Mouse (Mus musculus) spleen, adult 2 months (tissue): ENCODE measurements at regions not wholly inside any gene's neighbourhood (a gene's known extent, or its start where the extent isn't known, plus 50 kb on each side); places are given as distances from the start of the nearest gene placed in this dataset.

Experiments used
- DNase-seq, 2 experiments: peaks; one replicate each; pipeline versions ENCODE4 v3.0.0 to v3.0.0-alpha.2; 2012 to 2021; ENCODE audit warnings: low spot score in 2 of 2, low read depth in 1 of 2
- H3K27ac ChIP-seq: fragments of 200-500 bp; 2 replicates; pipeline ENCODE4 v1.5.1; 2012; ENCODE audit warnings: low read length, inconsistent platforms; ENCODE audit not compliant: insufficient read depth
- H3K27me3 ChIP-seq: fragments of 200-500 bp; 2 replicates; pipeline ENCODE4 v1.6.1; 2012; ENCODE audit warnings: mild to moderate bottlenecking, moderate library complexity, low read length, inconsistent platforms; ENCODE audit not compliant: control insufficient read depth, insufficient read depth
- H3K36me3 ChIP-seq: fragments of 200-500 bp; 2 replicates; pipeline ENCODE4 v1.6.1; 2012; ENCODE audit warnings: mild to moderate bottlenecking, low read length, inconsistent platforms; ENCODE audit not compliant: control insufficient read depth, insufficient read depth
- H3K4me1 ChIP-seq: fragments of 200-500 bp; 2 replicates; pipeline ENCODE4 v1.6.1; 2011; ENCODE audit warnings: inconsistent platforms; ENCODE audit not compliant: control insufficient read depth, insufficient read depth, insufficient read length
- H3K4me3 ChIP-seq: fragments of 200-500 bp; 2 replicates; pipeline ENCODE4 v1.5.1; 2011; ENCODE audit warnings: mild to moderate bottlenecking, inconsistent platforms; ENCODE audit not compliant: insufficient read depth, insufficient read length; ENCODE audit errors: extremely low read depth
- CTCF ChIP-seq: fragments of 200-500 bp; IDR thresholded peaks from 2 replicates; pipeline ENCODE4 v1.5.1; 2011; ENCODE audit warnings: mild to moderate bottlenecking, inconsistent platforms; ENCODE audit not compliant: insufficient read depth, insufficient read length, insufficient replicate concordance; ENCODE audit errors: extremely low read depth
- POLR2A ChIP-seq: fragments of 200-500 bp; IDR thresholded peaks from 2 replicates; pipeline ENCODE4 v1.6.1; 2011; ENCODE audit warnings: low read depth, low read length, inconsistent platforms
- WGBS: fragments of 180-500 bp; shearing (Covaris S2); methylation state at CpG from one replicate; pipeline ENCODE4 v1.1.7; 2018; 5-methylcytosine and 5-hydroxymethylcytosine counted together

DNA sequence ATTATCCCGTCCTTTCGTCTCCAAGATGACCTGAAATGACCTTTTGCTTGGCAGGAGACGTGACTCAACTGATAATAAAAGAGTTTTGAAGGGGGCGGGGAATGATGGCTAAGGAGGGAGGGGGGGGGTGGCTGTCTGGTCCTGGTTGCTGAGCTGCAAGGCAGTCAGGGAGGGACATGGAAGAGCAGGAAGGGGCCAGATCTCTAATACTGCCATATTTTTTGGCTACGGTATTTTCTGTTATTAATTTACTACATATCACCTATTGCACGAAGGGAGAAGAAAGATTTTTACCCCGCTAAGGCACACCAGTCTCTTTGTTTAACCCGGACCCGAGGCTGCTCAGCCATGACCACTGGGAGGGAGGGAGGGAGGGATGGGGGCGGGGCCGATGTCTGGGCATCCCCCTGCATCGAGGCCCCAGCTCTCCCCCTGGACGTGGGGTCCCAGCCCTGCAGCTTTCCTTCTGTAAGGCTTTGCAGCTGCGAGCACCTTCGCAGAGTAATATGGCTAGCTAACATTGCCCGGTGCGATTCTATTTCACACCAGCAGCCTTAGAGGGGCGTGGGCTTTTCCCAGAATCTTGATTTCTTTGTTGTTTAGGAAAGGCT is 111.8 kb upstream of the Ubash3b start:
- WGBS = 3% methylated on average over 18 of the region's 18 CpGs
- Histone ChIP-seq H3K4me1 (no peaks in the 10 kb centered on the region), H3K36me3 (no peaks in the 10 kb centered on the region), H3K4me3 (no peak overlapping the region), H3K27me3 (no peaks in the 10 kb centered on the region; the same call in 1 of the 2 replicates), H3K27ac (no peak overlapping the region)
- DNase-seq = no peak
- no peak for TF ChIP-seq POLR2A

DNA sequence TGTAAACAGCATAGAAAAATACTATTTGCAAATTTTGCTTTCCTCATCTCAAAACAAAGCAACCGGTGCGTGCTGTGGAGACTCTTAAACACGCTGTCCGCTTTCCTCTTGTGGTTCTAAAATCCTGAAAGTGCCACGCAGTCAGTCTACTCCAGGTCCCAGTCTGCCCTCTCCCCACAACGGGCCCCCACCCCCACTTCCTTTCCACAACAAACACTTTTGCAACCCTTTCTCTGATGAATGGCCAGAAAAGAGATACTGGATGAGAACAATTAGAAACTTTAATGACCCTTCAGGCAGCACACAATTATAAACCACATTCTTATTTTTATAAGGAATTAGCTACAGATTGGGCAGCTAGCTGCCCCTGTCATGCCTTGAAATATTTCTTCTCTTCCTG is 111.1 kb upstream of the Ubash3b start:
- no peak overlapping the region for H3K27ac ChIP-seq
- no peaks in the 10 kb centered on the region; the same call in 1 of the 2 replicates for H3K27me3 ChIP-seq
- no peak for DNase-seq
- H3K36me3 ChIP-seq = no peaks in the 10 kb centered on the region
- no peaks in the 10 kb centered on the region for H3K4me1 ChIP-seq
- TF ChIP-seq POLR2A = no peak
- 8% methylated on average over 6 of the region's 6 CpGs for WGBS
- no peak overlapping the region for H3K4me3 ChIP-seq

DNA sequence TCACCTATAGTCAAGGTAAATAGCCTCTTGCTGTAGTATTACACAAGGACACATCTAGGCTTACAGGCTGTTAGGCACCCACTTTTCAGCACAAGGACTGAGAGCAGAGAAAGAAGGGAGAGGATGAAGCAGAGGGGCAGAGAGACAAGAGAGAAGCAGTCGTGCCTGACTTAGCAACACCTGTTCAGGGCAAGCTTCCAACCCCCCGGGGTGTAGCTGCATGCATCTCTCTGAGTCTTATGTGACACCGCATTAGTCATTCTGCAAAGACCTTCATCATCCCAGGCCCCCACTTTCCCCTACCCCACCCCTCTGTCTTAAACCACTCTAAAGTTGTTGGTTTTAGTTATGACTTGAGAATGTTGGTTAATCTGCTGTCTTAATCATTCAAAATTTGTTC is 106.6 kb upstream of the Ubash3b start:
- Histone ChIP-seq H3K36me3 (no peaks in the 10 kb centered on the region), H3K4me3 (no peak overlapping the region), H3K4me1 (no peaks in the 10 kb centered on the region), H3K27ac (no peak overlapping the region), H3K27me3 (no peaks in the 10 kb centered on the region)
- 56% methylated on average over 3 of the region's 3 CpGs for WGBS
- no peak for DNase-seq
- TF ChIP-seq POLR2A (no peak), CTCF (no peak)

DNA sequence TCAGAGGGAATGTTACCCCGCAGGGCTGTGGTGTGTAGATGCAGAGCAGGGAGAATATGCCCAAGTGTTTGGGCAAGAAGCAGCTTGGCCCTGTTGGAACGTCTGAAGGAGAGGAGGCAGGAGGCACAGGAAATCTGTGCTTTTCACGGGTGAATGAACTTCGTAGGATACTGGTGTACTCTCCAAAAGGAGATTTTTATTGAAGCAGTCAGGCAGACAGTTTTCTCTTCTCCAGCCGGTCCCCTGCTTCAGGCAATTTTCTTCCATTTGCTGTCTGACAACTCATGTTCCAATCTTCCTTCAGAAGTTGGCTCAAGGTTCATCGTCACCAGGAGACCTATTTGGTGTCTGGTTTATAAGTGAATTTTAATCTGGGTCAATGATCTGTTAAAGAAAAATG is 103.0 kb upstream of the Ubash3b start:
- 72% methylated on average over 6 of the region's 6 CpGs for WGBS
- no peak for DNase-seq
- no peaks in the 10 kb centered on the region for H3K36me3 ChIP-seq
- no peaks in the 10 kb centered on the region for H3K4me1 ChIP-seq
- H3K27ac ChIP-seq = no peak overlapping the region
- TF ChIP-seq POLR2A (no peak), CTCF (no peak)
- no peak overlapping the region for H3K4me3 ChIP-seq
- no peaks in the 10 kb centered on the region for H3K27me3 ChIP-seq

DNA sequence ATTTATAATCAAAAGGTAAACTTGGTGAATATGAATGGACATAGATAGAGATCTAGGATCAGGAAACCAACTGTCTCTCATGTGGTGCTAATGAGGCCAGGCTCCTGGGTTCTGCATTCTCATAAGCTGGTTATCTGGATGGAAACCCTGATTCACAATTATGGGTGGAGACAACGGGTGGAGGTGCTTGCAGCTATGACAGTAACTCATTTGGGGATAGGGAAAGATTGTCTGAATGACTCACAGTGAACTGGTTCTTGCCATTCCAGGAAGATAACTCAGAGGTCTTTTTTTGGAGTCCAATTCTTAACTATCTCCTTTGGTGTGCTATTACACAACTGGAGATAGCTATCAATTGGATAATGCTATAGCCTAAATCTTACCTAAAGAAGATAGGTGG is 95.7 kb upstream of the Ubash3b start:
- no peaks in the 10 kb centered on the region for H3K4me1 ChIP-seq
- no peak for TF ChIP-seq POLR2A
- no peak for TF ChIP-seq CTCF
- DNase-seq = no peak
- H3K27ac ChIP-seq = no peak overlapping the region
- WGBS = 79% methylated on average over 1 of the region's 1 CpGs
- no peak overlapping the region for H3K4me3 ChIP-seq
- no peaks in the 10 kb centered on the region for H3K36me3 ChIP-seq
- H3K27me3 ChIP-seq = no peaks in the 10 kb centered on the region

DNA sequence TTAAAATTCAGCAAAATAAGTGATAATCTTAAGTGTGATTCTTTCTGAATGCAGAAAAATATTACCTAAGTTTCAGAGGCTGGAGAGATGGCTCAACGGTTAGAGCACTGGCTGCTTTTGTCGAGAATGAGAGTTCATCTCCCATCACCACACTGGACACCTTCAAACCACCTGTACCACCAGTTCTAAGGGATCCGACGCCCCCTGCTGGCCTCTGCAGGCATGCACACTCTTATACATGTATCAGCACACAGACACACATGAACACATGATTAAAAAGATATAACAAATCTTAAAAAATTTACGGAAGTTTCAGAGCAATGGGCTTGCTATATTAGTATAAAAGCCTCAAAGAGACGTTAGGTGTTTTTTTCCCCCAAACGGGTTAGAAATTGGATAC is 80.9 kb upstream of the Ubash3b start:
- WGBS = 84% methylated on average over 7 of the region's 7 CpGs
- TF ChIP-seq CTCF = no peak
- no peak for TF ChIP-seq POLR2A
- H3K27me3 ChIP-seq = 0 out of 2 replicates have a peak, but pooled peaks cover 1% of the 10 kb centered on the region
- H3K27ac ChIP-seq = no peak overlapping the region
- no peaks in the 10 kb centered on the region for H3K36me3 ChIP-seq
- H3K4me3 ChIP-seq = no peak overlapping the region
- H3K4me1 ChIP-seq = no peaks in the 10 kb centered on the region
- DNase-seq = no peak

DNA sequence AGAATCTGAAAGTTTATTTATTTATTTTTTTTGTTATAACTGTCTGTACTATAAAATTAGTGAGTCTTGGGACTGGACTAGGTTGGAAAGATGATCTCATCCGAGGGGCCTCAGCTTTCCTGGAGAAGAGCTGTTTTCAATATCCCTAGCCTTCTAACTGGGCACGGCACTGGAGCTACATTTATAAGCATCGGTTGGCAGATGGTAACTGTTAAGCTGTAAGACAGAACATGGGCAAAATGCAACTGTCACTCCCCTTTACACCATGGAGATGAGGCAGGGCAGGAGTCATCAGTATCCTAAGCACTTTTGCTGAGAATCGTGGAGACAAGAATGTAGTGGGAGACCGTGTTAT is 77.6 kb upstream of the Ubash3b start:
- no peak for TF ChIP-seq POLR2A
- TF ChIP-seq CTCF = no peak
- DNase-seq = no peak
- Histone ChIP-seq H3K27ac (no peak overlapping the region), H3K27me3 (0 out of 2 replicates have a peak, but pooled peaks cover 1% of the 10 kb centered on the region), H3K4me1 (no peaks in the 10 kb centered on the region), H3K36me3 (no peaks in the 10 kb centered on the region), H3K4me3 (no peak overlapping the region)
- 91% methylated on average over 5 of the region's 5 CpGs for WGBS
